Mouse (Mus musculus): Measurements from ENCODE around the gene Cux2.

Cux2 gene

DNA sequence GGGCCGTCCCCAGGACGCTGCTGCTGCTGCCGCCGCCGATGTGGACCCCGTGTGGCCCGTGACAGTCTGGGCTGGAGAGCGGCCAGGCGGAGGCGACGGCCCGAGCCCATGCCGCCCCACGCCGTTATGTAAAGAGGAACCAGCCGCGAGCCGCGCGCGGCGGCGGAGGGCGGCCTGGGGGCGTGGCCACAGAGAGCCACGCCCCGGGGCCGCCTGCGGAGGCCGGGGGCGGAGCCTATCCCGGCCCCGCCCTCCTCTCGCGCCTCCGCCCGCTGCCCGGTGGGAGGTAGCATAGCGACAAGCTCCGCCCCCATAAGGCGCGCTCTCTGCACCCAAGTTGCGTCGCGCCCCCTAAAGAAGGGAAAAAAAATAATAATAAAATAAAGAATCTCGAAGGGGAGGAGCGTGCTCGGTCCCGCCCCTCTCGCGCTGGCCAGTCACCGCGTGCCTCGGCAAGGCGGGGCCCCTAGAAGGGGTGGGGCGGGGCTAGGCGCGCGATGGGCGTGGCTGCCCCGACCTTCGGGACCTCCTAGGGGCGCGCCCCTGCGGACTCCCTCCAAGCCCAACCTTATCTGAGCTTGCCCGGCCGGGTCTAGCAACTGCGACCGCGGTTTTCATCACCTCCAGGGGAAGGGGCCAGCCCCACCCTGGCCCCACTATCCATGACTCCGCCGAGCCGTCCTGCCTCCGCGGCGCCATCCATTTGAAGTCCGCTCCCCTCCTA is 213.0 kb downstream of the Cux2 start:
- DNase-seq (ENCODE audit: low read depth), result peak; percentile 91

DNA sequence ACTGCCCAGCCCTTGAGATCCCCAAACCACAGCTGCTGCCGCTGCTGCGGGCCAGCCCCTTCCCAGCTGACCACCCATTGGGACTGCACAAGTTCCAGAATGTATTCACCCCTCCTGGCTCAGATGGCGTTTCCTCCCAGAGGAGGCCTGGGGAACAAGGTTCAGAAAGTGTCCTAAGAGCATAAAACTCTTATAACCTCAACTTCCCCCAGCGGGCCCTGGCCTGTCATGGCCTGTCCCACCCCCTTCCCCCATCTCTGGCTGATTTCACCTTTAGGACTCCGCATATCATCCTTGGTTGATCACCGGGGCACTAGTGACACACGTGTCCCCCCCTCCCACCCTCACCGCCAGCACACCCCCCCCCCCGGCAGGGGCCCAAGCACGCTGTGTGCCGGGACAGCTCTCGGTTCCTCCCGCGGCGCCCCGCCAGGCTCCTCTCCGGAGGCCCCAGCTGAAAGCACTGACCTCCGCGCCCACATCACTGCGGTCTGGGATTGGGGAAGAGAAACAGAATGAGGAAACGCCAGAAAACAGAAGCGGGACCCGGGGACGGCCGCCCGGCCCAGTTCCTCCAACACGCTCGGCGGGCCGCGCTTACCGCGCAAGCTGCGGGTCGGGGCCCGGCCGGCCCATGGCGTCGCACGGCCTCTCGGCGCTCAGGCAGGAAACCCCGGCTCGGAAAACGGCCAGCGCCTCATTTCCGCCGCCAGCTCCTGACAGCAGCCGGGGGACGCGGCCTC is 213.8 kb downstream of the Cux2 start:
- DNase-seq (ENCODE audit: low read depth), result no peak

DNA sequence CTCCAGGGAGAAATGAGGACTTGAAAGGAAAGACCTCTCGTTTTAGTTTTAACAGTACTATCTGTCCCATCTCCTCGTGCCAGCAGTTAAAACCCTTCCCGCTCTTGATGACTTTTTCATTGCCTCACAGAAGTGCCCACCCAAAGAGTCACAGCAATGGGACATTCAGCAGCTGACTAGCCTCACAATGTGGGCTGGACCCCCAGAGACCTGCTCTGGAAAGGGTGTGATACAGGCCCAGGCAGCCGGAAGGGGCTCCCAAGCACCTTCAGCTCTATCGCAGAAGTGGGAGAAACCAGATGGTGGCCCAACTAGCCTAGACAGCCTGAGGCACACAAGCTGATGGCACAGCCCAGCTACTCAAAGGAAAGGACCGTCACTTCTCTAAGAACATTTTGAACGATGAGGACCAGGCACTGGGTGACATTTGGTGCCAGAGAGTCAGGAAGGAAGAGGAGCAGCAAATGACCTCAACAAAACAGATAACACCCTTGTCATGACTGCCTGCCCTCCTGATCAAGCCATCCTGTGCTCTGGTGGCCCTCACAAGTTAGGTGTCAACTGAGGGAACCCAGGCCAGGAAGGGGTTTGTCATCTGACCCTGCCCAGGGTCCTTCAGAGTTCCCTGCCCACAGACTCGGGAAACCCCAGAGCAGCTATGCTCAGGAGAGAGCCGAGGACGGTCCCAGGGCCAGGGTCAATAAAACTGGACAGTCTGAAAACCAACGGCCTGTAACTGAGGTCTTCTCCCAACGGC is 214.7 kb downstream of the Cux2 start:
- DNase-seq (ENCODE audit: low read depth), result peak; percentile 21

DNA sequence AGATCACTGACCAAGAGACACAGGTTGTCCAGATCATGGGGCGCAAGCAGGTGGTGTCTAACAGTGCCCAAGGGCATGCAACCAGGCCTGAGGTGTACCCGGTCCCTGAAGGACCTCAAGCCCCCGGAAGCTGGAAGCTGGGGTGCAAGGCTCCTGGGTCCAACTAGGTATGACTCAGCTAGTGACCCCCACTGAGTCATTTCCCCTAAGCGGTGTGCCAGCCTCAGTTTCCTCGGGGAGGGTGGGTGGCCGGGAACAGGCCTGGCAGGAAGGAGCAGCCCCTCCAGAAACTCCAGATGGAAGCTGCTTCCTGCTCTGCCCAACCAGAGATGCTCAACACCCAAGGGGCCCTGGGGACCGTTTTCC is 215.7 kb downstream of the Cux2 start:
- DNase-seq (ENCODE audit: low read depth), result no peak

DNA sequence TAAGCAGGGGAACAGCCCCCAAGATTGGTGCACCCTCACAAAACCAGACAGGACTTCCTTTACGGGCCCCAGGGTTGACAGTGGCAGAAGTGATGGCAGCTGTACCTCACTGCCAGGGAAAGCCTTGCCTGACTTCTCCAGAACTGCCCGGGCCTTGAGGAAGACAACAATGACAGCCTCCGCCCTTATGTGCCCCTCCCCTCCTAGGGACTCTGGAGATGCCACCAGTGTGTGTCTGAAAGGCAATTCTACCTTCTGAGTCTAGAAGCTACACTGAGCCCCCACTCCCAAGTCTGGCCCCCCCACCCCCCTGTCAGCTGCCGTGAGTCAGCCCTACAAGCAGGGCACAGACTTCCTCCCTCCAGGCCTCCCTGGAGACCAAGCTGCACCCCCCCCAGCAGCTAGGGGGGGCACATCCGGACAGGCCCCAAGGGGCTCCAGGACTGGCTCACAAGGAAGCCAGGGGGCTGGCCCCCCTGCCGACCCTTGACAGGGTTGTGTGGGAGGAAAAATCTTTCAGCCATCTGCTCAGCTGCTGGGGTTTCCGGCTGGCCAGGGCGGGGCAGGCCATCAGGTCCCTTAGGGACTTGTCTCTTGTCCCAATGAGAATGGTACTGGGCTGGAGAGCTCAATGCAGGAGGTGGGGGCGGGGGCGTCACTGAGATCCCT is 216.2 kb downstream of the Cux2 start:
- no peak for DNase-seq (ENCODE audit: low read depth)

DNA sequence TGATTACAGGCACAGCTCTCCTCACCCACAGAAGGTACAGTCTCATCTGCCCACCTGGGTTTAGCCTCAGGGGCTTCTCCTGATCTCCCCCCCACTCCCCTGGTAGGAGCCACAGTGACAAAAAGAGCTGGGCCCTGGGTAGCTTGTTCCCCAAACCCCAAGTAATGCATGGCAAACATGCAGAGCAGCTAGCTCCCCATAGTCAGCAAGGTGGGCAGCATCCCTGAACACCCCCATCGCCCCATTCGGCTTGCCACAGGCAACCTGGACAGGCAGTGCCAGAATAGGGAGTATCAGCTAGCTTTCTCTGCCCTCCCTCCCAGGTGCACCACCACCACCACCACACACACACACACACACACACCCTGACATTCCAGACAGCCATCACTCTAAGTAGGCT is 216.7 kb downstream of the Cux2 start:
- DNase-seq (ENCODE audit: low read depth), result no peak

DNA sequence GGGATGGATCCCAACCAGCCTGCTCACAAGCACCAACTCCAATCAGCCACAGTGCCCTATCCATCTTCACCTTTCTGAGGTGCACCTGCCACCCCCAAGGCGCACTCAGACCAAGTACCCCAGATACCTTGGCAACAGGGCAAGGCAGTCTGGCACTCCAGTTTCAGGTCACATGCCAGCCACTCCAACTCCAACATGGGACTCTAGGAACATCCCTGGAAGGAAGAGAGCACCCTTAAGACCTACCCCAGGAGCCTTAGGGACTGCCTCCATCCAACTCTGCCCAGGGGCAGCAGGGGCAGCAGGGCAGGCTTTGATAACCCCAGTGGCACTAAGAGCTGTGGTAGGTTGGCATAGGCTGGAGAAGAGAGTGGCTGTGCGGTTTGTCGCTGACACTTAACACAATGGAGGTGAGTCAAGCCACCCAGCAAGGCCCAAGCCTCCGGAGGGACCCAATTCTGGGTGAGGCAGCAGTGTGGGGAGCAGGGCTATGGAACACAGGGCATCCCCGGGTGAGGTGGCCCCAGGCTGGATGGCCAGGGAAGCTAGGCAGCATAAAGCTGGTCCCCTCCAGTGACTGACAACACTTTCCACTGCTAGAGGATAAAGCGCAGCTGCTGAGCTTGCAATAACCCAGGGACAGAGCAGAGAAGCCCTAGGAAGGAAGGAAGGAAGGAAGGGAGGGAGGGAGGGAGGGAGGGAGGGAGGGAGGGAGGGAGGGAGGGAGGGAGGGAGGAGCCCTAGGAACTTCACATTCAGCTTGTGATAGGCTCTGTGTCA is 217.3 kb downstream of the Cux2 start:
- DNase-seq (ENCODE audit: low read depth), result no peak

DNA sequence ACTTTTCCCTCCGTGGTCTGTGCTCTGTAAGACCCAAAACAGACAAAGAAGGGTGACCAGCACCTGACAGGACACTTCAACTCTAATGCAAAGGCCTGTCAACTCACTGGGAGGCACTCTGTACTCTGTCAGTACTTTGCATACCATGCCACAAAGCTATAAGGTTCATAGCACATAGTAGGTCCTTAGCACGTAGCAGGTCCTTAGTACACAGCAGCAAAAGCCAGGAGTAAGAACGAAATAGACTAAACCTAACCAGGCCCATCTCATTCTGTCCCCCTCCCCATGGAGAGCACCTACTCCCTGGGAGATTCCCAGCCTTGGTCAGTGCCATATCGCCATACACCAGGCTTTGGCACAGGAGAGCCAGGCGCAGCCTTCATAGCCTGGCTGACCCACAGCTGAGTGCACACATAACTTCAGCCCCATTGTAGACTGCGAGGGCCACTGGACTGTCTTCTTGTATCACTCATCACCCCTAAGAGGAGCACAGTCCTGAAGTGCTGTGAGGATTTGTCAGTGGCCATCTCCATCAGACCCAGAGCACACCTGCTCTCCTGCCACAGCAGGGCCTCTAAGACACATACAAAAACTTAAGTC is 218.8 kb downstream of the Cux2 start:
- DNase-seq (ENCODE audit: low read depth), result no peak

DNA sequence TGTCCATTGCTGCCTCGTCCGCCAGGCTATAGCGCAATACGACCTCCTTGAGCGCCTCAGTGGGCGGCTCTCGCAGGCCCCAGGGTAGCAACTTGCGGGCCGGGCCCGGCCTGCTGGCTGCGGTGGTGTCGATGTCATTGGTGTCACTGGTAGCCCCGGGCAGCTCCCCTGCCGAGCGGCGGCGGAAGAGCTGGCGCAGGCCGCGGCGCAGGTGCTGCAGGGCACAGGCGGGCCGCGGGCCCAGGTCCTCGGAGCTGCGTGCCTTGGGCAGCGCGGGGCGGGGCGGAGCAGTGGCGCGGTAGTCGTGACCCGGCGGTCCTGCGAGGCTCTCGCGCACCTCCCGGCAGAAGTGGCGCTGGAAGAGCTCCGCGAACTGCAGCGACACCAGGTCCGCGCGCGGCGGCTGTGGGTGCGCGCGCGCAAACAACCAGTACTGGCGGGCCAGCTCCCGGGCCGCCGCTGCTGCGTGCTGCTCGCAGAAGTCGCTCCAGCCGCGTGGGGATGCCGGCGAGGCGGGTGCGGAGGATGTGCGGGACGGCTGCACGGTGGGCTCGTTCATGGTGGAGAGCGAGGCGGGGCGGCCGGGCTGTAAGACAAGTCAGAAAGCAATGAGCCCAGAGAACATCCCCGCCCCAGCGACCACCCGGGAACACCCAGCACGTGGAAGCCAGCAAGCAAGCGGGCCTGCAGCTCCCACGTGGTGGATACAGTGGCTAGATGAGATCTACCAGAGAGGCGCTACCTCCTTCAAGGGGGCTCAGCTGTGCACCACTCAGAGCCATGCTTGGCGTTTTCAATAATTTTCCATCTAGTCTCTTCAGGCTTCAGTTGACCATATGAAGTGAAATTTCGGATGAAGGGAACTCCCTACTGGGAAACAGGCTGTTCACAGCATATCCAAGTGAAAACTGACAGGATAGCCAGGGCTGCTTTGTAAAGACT is 221.1 kb downstream of the Cux2 start:
- DNase-seq (ENCODE audit: low read depth), result no peak

DNA sequence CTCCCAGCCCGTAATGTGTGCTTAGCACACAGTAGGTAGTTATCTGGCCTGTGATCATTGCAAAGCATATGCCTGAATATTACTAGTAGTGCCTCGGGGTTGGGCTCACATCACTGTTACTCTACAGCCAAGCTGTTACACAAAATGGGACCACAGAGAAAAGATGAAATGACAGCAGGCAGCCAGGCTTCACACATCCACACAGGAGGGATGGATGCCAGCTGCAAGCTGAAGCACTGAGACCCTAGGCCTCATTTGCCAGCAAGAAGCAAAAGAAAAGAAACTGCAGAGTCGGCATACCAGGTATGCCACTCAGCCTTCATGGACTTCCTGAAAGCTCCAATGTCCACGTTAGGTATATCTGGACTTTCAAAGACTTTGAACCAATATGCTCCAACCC is 222.0 kb downstream of the Cux2 start:
- DNase-seq (ENCODE audit: low read depth), result no peak

DNA sequence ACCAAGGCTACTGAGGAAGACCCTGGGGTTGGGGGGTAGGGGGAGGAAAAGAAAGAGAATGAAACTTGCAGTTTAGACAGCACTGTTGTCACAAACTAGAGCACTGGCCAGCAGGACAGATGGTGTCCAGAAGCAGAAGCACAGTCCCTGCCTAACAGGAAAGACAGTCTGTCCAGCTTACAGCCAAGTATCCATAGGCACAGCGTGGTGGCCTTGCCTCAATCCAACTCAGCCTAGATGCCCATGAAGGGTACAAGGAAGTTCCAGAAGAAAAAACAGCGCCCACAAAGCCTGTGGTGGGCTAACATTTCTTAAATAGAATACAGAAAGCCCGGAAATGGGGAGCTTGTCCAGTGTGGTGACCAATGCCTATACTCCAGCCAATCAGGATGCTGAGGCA is 224.3 kb downstream of the Cux2 start:
- DNase-seq (ENCODE audit: low read depth), result no peak

DNA sequence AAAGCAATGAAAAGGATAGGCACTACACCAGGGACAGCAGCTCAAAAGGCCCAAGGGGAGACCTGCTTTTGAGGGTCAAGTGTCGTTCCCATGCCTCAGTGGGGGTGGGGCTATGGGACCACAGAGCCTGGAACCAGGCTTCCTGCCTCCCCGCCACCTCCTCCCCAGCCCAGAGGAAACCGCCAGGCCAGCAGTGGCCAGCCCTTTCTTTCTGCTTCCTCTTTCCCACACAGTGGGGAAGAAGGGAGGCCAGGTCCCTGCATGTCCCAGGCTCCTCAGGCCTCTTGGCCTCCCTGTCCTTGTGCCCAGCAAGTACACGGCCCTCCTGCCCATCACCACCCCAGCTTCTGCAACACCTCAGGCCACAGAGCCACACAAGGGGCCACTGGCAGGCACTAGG is 225.8 kb downstream of the Cux2 start:
- no peak for DNase-seq (ENCODE audit: low read depth)

DNA sequence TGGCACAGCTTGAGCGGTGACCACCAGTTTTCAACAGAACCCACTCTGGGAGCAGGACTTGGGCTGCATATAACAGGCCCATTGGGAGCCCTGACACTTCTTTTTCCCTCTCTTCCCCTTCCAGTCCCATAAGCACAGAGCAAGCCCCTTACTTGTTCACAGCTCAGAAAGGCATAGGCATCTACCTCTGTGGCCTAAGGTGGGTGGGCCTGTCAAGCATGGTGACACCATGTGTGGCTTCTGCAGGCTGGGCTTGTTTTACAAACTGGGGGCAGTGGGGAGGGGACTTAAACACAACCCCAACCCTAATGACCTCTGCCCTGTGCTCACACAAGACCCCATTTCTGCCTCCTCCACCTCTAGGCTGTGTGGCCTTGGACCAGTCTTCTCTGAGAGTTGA is 226.2 kb downstream of the Cux2 start:
- DNase-seq (ENCODE audit: low read depth), result no peak

DNA sequence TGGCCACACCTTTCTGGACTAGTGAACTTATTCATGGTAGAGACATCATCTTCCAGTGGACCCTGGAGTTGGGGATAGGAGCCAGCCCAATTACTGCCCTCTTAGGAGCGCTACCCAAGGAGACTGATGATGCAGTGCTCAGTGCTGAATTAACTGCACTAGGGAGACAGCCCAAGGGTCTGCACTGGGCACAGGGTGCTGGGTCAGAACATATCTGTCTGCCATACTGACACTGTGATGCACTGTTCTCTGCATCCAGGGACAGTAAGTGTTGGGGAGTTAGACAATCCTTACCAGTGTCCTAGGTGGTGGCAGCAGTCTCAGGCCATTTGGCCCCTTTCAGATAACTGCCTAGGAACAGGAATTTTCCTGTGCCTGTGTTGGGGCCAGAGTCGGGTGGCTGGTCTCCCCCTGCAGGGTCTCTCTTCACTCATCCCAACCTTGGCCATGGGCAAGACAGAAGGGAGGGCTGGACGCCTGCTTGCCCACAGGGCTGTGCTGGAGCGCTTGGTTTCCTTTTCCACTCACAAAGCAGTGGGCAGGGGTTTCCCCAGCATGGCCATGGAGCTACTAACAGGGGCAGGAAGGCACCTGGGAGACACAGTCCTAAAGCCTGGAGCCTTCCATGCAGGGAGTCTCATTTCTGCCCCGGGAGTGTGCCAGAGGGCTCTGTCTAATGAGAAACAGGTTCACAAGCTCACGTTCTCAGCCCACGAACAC is 227.0 kb downstream of the Cux2 start:
- no peak for DNase-seq (ENCODE audit: low read depth)

DNA sequence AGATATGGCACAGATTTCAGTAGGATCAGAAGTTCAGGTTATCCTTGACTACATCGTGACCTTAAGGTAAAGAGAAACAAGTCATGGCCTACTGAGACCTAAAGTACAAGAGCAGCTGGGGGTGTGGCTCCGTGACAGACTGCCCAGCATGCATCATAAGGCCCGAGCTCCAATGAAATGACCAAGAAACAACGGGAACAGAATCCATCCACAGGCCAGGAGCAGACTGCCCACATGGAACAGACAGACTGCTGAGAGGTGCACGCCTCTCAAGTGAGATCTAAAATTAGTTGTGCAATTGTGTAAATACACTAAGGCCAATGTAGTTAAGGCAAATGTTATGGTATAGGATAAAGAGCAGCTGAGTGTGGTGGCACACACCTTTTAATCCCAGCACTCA is 228.3 kb downstream of the Cux2 start:
- DNase-seq (ENCODE audit: low read depth), result no peak

DNA sequence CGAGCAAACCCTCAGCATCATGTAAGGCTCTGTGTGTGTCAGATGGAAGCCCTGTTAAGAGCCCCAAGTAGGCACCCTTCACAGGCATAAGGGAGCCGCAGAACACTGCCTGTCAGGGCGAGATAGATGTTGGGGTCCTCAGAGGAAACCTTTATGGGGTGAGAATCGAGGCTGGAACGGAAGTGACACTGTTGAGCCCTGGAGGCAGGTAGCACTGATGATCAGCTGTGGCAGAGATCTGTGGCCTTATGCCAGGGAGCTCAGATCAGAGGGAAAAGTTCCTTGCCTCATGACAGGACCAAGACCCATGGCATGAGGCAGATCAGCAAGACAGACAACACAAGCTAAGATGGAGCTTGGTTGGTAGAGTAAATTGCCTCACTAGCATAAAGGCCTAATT is 228.8 kb downstream of the Cux2 start:
- no peak for DNase-seq (ENCODE audit: low read depth)

DNA sequence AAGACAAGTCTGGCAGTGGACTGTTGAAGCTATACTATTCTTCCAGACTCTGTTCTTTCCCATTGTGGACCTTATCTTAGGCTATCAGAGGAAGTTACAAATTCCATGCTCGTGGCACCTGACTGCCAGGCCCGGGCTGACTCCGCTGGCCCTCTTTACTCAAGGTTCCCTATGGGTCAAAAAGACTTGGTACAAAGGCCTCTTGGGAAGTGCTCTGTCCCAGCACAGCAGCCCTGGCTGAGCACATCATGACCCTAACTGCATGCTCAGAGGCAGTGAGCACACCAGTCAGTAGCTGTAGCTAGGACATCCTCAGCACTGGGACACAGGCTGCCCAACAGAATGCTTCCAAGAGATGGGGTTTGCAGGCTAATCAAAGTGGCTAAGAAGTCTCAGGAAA is 229.2 kb downstream of the Cux2 start:
- no peak for DNase-seq (ENCODE audit: low read depth)

DNA sequence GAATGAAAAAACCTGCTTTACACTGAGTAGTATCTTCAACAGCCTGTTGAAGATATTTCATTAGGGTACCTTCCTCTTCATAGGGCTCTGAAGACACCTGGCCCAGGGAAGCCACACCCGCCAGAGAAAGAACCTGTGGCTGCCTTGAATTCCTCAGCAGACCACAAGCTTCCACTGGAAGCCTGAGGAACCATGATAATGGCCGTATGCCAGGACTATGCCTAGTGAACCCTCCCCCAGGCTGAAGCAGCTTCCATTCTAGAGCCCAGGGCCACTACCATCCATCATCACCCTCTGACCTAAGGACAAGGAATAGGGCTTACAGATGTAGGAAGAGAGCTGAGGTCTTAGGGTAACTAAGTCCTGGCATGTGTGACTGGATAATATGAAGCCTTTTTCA is 229.7 kb downstream of the Cux2 start:
- no peak for DNase-seq (ENCODE audit: low read depth)

DNA sequence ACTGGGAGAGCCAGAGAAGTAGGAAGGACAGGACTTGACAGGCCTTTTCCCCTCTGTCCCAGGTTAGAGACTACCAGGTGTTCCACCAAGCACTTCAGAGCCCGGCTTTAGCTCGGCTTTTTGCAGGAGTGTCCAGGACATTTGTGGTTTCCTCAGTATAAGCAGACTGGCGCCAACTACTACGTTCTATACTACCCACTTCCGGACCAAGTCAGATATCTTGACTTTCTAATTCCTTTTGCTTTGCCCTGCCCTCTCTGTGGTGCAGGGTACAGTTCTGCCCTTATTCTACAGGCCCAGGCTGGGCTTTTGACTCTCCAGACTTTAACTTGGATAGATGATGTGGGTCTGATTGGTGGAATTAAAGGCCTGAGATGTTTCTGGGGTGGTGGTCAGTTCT is 230.3 kb downstream of the Cux2 start:
- no peak for DNase-seq (ENCODE audit: low read depth)

DNA sequence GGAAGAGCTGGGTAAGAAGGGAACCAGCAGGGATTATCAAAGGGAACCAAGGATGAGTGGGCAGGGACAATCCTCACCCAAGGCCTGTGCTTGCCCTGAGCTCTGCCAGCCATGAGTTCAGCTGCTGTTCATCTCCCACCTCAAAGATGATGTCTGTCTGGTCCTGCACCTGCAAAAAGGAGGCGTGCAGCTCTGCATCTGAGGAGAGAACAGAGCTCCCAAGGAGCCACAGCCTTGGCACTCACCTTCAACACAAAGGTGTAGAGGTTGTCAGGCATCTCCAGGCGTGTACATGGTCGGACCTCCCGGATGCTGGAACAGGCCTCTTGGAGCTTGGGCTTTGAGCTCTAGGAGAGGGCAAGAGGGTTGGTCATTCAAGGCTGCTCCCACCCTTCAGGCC is 231.0 kb downstream of the Cux2 start:
- no peak for DNase-seq (ENCODE audit: low read depth)

All from c-Kit-positive CD71-positive TER-119-negative erythroid progenitor cells, embryonic 14.5 days (primary cell).